Mouse (Mus musculus) limb, embryonic 15.5 days (tissue): ENCODE results near the gene Mtx2. TPM values are rescaled to one million over a fixed set of nuclear protein-coding genes. Genes with fewer than 3 reads are reported as not detected.

Source experiments
- ATAC-seq: fragments of 200-750 bp; cut with Nextera tagmentation; 2 replicates; pipeline ENCODE4 v1.8.0; 2017; ENCODE audit warnings: low read depth, moderate TSS enrichment; ENCODE audit not compliant: insufficient number of reproducible peaks, low FRiP score, low TSS enrichment
- H3K27ac ChIP-seq: fragments of 300-500 bp; sonication (generic); 2 replicates; pipeline ENCODE4 v1.5.1; 2015; ENCODE audit warnings: moderate library complexity, mild to moderate bottlenecking, inconsistent platforms
- H3K27me3 ChIP-seq: fragments of 300-500 bp; sonication (generic); 2 replicates; pipeline ENCODE4 v1.6.1; 2015; ENCODE audit warnings: inconsistent platforms
- H3K36me3 ChIP-seq: fragments of 300-500 bp; sonication (generic); 2 replicates; pipeline ENCODE4 v1.6.1; 2015; ENCODE audit warnings: inconsistent platforms
- H3K4me1 ChIP-seq: fragments of 300-500 bp; sonication (generic); 2 replicates; pipeline ENCODE4 v1.6.1; 2015; ENCODE audit warnings: inconsistent platforms
- H3K4me2 ChIP-seq: fragments of 300-500 bp; sonication (generic); 2 replicates; pipeline ENCODE4 v1.6.1; 2015; ENCODE audit warnings: mild to moderate bottlenecking, inconsistent platforms
- H3K4me3 ChIP-seq: fragments of 300-500 bp; sonication (generic); 2 replicates; pipeline ENCODE4 v1.5.1; 2015; ENCODE audit warnings: mild to moderate bottlenecking, inconsistent platforms
- H3K9ac ChIP-seq: fragments of 300-500 bp; sonication (generic); 2 replicates; pipeline ENCODE4 v1.6.1; 2015; ENCODE audit warnings: inconsistent platforms
- H3K9me3 ChIP-seq: fragments of 300-500 bp; sonication (generic); 2 replicates; pipeline ENCODE4 v1.6.1; 2016; ENCODE audit warnings: inconsistent platforms
- WGBS: fragments of 180-500 bp; shearing (Covaris S2); methylation state at CpG from one replicate; pipeline ENCODE4 v1.1.7; 2015; 5-methylcytosine and 5-hydroxymethylcytosine counted together
- polyA plus RNA-seq: library from polyadenylated mRNA; unstranded; fragments of >200 nt; fragmentation: Nextera tagmentation; extraction: Ambion mirVana; gene quantifications from 2 replicates; pipeline ENCODE4 v1.2.1, GENCODE M21; 2015

The Mtx2 gene
- polyA plus RNA-seq, 1 experiment from 2014 or later, result 94.6 TPM

- ATAC-seq, result no peak
- Histone ChIP-seq H3K9ac (no peak overlapping the region), H3K9me3 (no peaks in the 10 kb centered on the region), H3K36me3 (peaks cover 10% of the 10 kb centered on the region), H3K4me1 (no peaks in the 10 kb centered on the region), H3K27me3 (no peaks in the 10 kb centered on the region), H3K27ac (no peak overlapping the region), H3K4me2 (no peak overlapping the region), H3K4me3 (no peak overlapping the region)
- WGBS, result 77% methylated on average over 9 of the region's 9 CpGs
Measured at GRCm38 (mm10) chr2:74874043-74874442, 48.4 kb downstream of the Mtx2 start.

GRCm38 (mm10) chr2:74884357-74884756 lies 58.8 kb downstream of the Mtx2 start:
- no peaks in the 10 kb centered on the region for H3K27me3 ChIP-seq
- H3K4me2 ChIP-seq, result no peak overlapping the region
- WGBS, result 82% methylated on average over 9 of the region's 9 CpGs
- H3K27ac ChIP-seq, result no peak overlapping the region
- no peaks in the 10 kb centered on the region for H3K36me3 ChIP-seq
- ATAC-seq, result no peak
- H3K9ac ChIP-seq, result no peak overlapping the region
- no peaks in the 10 kb centered on the region for H3K4me1 ChIP-seq
- H3K4me3 ChIP-seq, result no peak overlapping the region
- H3K9me3 ChIP-seq, result no peaks in the 10 kb centered on the region

- Histone ChIP-seq H3K4me2 (no peak overlapping the region), H3K27me3 (no peaks in the 10 kb centered on the region), H3K4me1 (peaks cover 8% of the 10 kb centered on the region; the same call in 1 of the 2 replicates), H3K9me3 (no peaks in the 10 kb centered on the region), H3K36me3 (no peaks in the 10 kb centered on the region), H3K9ac (no peak overlapping the region), H3K27ac (no peak overlapping the region), H3K4me3 (no peak overlapping the region)
- ATAC-seq, result no peak
- WGBS, result 77% methylated on average over 5 of the region's 5 CpGs
Measured at GRCm38 (mm10) chr2:74891868-74892267, 66.3 kb downstream of the Mtx2 start.

- no peak overlapping the region for H3K27ac ChIP-seq
- H3K9me3 ChIP-seq, result no peaks in the 10 kb centered on the region
- no peak overlapping the region for H3K4me2 ChIP-seq
- H3K4me3 ChIP-seq, result no peak overlapping the region
- H3K9ac ChIP-seq, result no peak overlapping the region
- WGBS, result 81% methylated on average over 7 of the region's 7 CpGs
- no peaks in the 10 kb centered on the region for H3K36me3 ChIP-seq
- peaks cover 8% of the 10 kb centered on the region; the same call in 1 of the 2 replicates for H3K4me1 ChIP-seq
- H3K27me3 ChIP-seq, result no peaks in the 10 kb centered on the region
- no peak for ATAC-seq
Measured at GRCm38 (mm10) chr2:74892881-74893615, 67.4 kb downstream of the Mtx2 start.

- Histone ChIP-seq H3K36me3 (no peaks in the 10 kb centered on the region), H3K27ac (no peak overlapping the region)
Measured at GRCm38 (mm10) chr2:74894061-74894460, 68.5 kb downstream of the Mtx2 start.

GRCm38 (mm10) chr2:74899973-74900372 lies 74.4 kb downstream of the Mtx2 start:
- H3K27ac ChIP-seq, result no peak overlapping the region
- 24% methylated on average over 5 of the region's 5 CpGs for WGBS
- H3K4me3 ChIP-seq, result no peak overlapping the region
- no peaks in the 10 kb centered on the region for H3K27me3 ChIP-seq
- no peak for ATAC-seq
- no peak overlapping the region for H3K4me2 ChIP-seq
- H3K4me1 ChIP-seq, result no peaks in the 10 kb centered on the region; the same call in 1 of the 2 replicates
- H3K36me3 ChIP-seq, result no peaks in the 10 kb centered on the region
- no peaks in the 10 kb centered on the region for H3K9me3 ChIP-seq
- H3K9ac ChIP-seq, result no peak overlapping the region

More at GRCm38 (mm10) chr2:74894061-74894460, 68.5 kb downstream of the Mtx2 start:
- H3K9me3 ChIP-seq, result no peaks in the 10 kb centered on the region
- H3K4me3 ChIP-seq, result no peak overlapping the region
- no peak for ATAC-seq
- no peaks in the 10 kb centered on the region for H3K27me3 ChIP-seq
- peaks cover 8% of the 10 kb centered on the region; the same call in 1 of the 2 replicates for H3K4me1 ChIP-seq
- no peak overlapping the region for H3K9ac ChIP-seq
- H3K4me2 ChIP-seq, result no peak overlapping the region
- WGBS, result 22% methylated on average over 2 of the region's 2 CpGs

- no peak for ATAC-seq
- Histone ChIP-seq H3K4me3 (no peak overlapping the region), H3K36me3 (no peaks in the 10 kb centered on the region), H3K9me3 (no peaks in the 10 kb centered on the region), H3K27ac (no peak overlapping the region), H3K27me3 (no peaks in the 10 kb centered on the region), H3K4me1 (peaks cover 1% of the 10 kb centered on the region; the same call in 1 of the 2 replicates), H3K4me2 (no peak overlapping the region), H3K9ac (no peak overlapping the region)
- WGBS, result 36% methylated on average over 3 of the region's 3 CpGs
Measured at GRCm38 (mm10) chr2:74901764-74902295, 76.2 kb downstream of the Mtx2 start.

- H3K9me3 ChIP-seq, result no peaks in the 10 kb centered on the region
- peaks cover 12% of the 10 kb centered on the region; the same call in 1 of the 2 replicates for H3K4me1 ChIP-seq
- no peak overlapping the region for H3K9ac ChIP-seq
- no peak overlapping the region for H3K27ac ChIP-seq
- no peak for ATAC-seq
- H3K36me3 ChIP-seq, result no peaks in the 10 kb centered on the region
- peak overlapping the region; percentile 12 for H3K4me2 ChIP-seq
- 0 out of 2 replicates have a peak overlapping the region, but pooled peaks have one; percentile 4 for H3K4me3 ChIP-seq
- WGBS, result 54% methylated on average over 19 of the region's 19 CpGs
- no peaks in the 10 kb centered on the region for H3K27me3 ChIP-seq
Measured at GRCm38 (mm10) chr2:74907368-74908291, 82.0 kb downstream of the Mtx2 start.

GRCm38 (mm10) chr2:74912031-74912430 lies 86.4 kb downstream of the Mtx2 start:
- no peak overlapping the region for H3K9ac ChIP-seq
- H3K27me3 ChIP-seq, result peaks cover 6% of the 10 kb centered on the region; the same call in 1 of the 2 replicates
- H3K4me3 ChIP-seq, result no peak overlapping the region
- no peak overlapping the region for H3K27ac ChIP-seq
- 77% methylated on average over 7 of the region's 7 CpGs for WGBS
- ATAC-seq, result no peak
- H3K36me3 ChIP-seq, result no peaks in the 10 kb centered on the region
- no peak overlapping the region for H3K4me2 ChIP-seq
- peaks cover 8% of the 10 kb centered on the region; the same call in 1 of the 2 replicates for H3K4me1 ChIP-seq
- no peaks in the 10 kb centered on the region for H3K9me3 ChIP-seq

GRCm38 (mm10) chr2:74917880-74918537 lies 92.4 kb downstream of the Mtx2 start:
- H3K4me2 ChIP-seq, result no peak overlapping the region
- WGBS, result 46% methylated on average over 9 of the region's 9 CpGs
- H3K27ac ChIP-seq, result no peak overlapping the region
- peaks cover 22% of the 10 kb centered on the region; the same call in 1 of the 2 replicates for H3K27me3 ChIP-seq
- H3K4me1 ChIP-seq, result no peaks in the 10 kb centered on the region
- H3K36me3 ChIP-seq, result no peaks in the 10 kb centered on the region
- ATAC-seq, result no peak
- no peak overlapping the region for H3K4me3 ChIP-seq
- H3K9ac ChIP-seq, result no peak overlapping the region
- no peaks in the 10 kb centered on the region for H3K9me3 ChIP-seq
